Mouse (Mus musculus) myocyte (in vitro differentiated cells): ENCODE measurements at regions not wholly inside any gene's neighbourhood (a gene's known extent, or its start where the extent isn't known, plus 50 kb on each side); places are given as distances from the start of the nearest gene placed in this dataset.
A peak's percentile ranks its signal among the peaks of the same experiment; 100 is the strongest.

Experiments
- H3K27me3 ChIP-seq: one replicate; pipeline ENCODE4 v1.6.1; 2011; ENCODE audit not compliant: control insufficient read depth, insufficient read depth, insufficient read length
- H3K36me3 ChIP-seq: one replicate; pipeline ENCODE4 v1.6.1; 2011; ENCODE audit not compliant: control insufficient read depth, insufficient read depth
- H3K4me2 ChIP-seq: one replicate; pipeline ENCODE4 v1.6.1; 2011; ENCODE audit warnings: low read depth, control low read depth
- H3K4me3 ChIP-seq: one replicate; pipeline ENCODE4 v1.5.1; 2011; ENCODE audit warnings: mild to moderate bottlenecking, control low read depth, moderate library complexity
- H3K79me2 ChIP-seq: one replicate; pipeline ENCODE4 v1.6.1; 2011; ENCODE audit not compliant: control insufficient read depth, insufficient read depth
- H3ac ChIP-seq: one replicate; pipeline ENCODE4 v1.6.1; 2011; ENCODE audit not compliant: control insufficient read depth, insufficient read length
- CEBPB ChIP-seq: IDR thresholded peaks from 2 replicates; pipeline ENCODE4 v1.6.1; 2011; ENCODE audit warnings: mild to moderate bottlenecking, moderate library complexity; ENCODE audit not compliant: poor library complexity, insufficient read depth, severe bottlenecking
- E2F4 ChIP-seq: IDR thresholded peaks from one replicate; pipeline ENCODE4 v1.6.1; 2011; ENCODE audit warnings: mild to moderate bottlenecking, control low read depth, moderate library complexity; ENCODE audit not compliant: insufficient read depth
- MAX ChIP-seq: IDR thresholded peaks from one replicate; pipeline ENCODE4 v1.6.1; 2011; ENCODE audit warnings: low read depth, mild to moderate bottlenecking, control low read depth
- MYOD1 ChIP-seq, 3 experiments: IDR thresholded peaks; one replicate each; pipeline ENCODE4 v1.6.1; 2011; ENCODE audit warnings: control low read depth in 2 of 3, low read depth in 2 of 3, mild to moderate bottlenecking in 2 of 3, moderate library complexity in 1 of 3; ENCODE audit not compliant: insufficient read length in 2 of 3, control insufficient read depth in 1 of 3
- MYOG ChIP-seq, 3 experiments: IDR thresholded peaks; one replicate each; pipeline ENCODE4 v1.6.1; 2011; ENCODE audit warnings: control low read depth in 2 of 3, low read depth in 2 of 3, mild to moderate bottlenecking in 2 of 3; ENCODE audit not compliant: insufficient read length in 2 of 3, control insufficient read depth in 1 of 3, insufficient read depth in 1 of 3
- POLR2A ChIP-seq: IDR thresholded peaks from one replicate; pipeline ENCODE4 v1.6.1; 2011; ENCODE audit warnings: low read depth, mild to moderate bottlenecking, control low read depth, moderate library complexity; ENCODE audit not compliant: insufficient read length
- POLR2AphosphoS2 ChIP-seq: IDR thresholded peaks from one replicate; pipeline ENCODE4 v1.6.1; 2011; ENCODE audit warnings: low read depth, control low read depth; ENCODE audit not compliant: insufficient read length
- REST ChIP-seq: IDR thresholded peaks from one replicate; pipeline ENCODE4 v1.6.1; 2011; ENCODE audit warnings: mild to moderate bottlenecking, control low read depth, moderate library complexity; ENCODE audit not compliant: insufficient read depth, insufficient read length
- SRF ChIP-seq: IDR thresholded peaks from one replicate; pipeline ENCODE4 v1.6.1; 2011; ENCODE audit warnings: low read depth; ENCODE audit not compliant: control insufficient read depth, insufficient read length
- TCF12 ChIP-seq: IDR thresholded peaks from one replicate; pipeline ENCODE4 v1.6.1; 2011; ENCODE audit warnings: mild to moderate bottlenecking, control low read depth; ENCODE audit not compliant: poor library complexity, insufficient read depth, severe bottlenecking
- TCF3 ChIP-seq: IDR thresholded peaks from one replicate; pipeline ENCODE4 v1.6.1; 2011; ENCODE audit warnings: low read depth, control low read depth; ENCODE audit not compliant: insufficient read length
- USF1 ChIP-seq: IDR thresholded peaks from one replicate; pipeline ENCODE4 v1.6.1; 2011; ENCODE audit warnings: low read depth, mild to moderate bottlenecking, control low read depth, moderate library complexity

DNA sequence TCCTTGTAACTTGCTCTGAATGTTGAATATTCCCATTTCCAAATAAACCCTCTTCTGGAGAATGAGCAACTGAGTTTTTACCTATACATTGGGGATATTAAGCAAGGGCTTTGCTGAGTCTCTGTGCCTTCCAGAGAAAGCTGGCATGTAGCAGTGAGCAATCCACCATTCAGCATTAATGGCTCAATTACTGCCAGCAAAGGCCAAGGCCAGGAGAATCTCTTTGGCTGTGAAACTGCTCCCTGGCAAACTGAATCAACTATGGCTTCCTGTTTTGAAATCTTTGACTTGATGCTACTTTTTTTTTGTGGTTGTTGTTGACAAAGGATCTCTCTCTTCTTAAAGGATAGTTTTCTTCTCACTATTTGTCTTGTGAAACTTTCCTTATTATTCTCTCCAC is 1704.4 kb upstream of the Cntnap5a start:
- no peaks in the 10 kb centered on the region for H3K36me3 ChIP-seq
- H3ac ChIP-seq, result no peak overlapping the region
- no peaks in the 10 kb centered on the region for H3K27me3 ChIP-seq
- no peak overlapping the region for H3K4me2 ChIP-seq
- no peaks in the 10 kb centered on the region for H3K79me2 ChIP-seq
- H3K4me3 ChIP-seq, result no peak overlapping the region
- no peak for TF ChIP-seq TCF3
- TF ChIP-seq POLR2A, result no peak
- TF ChIP-seq CEBPB, result no peak
- no peak for TF ChIP-seq MYOG (IDR thresholded peaks at IDR 0.05; ENCODE audit: control insufficient read depth in 1 of 3, insufficient read depth in 1 of 3, insufficient read length in 2 of 3, low read depth in 2 of 3)
- TF ChIP-seq POLR2AphosphoS2, result no peak
- TF ChIP-seq USF1, result no peak
- TF ChIP-seq TCF12, result no peak
- no peak for TF ChIP-seq MYOD1 (IDR thresholded peaks at IDR 0.05; ENCODE audit: control insufficient read depth in 1 of 3, insufficient read length in 2 of 3, low read depth in 2 of 3)
- TF ChIP-seq MAX, result no peak

DNA sequence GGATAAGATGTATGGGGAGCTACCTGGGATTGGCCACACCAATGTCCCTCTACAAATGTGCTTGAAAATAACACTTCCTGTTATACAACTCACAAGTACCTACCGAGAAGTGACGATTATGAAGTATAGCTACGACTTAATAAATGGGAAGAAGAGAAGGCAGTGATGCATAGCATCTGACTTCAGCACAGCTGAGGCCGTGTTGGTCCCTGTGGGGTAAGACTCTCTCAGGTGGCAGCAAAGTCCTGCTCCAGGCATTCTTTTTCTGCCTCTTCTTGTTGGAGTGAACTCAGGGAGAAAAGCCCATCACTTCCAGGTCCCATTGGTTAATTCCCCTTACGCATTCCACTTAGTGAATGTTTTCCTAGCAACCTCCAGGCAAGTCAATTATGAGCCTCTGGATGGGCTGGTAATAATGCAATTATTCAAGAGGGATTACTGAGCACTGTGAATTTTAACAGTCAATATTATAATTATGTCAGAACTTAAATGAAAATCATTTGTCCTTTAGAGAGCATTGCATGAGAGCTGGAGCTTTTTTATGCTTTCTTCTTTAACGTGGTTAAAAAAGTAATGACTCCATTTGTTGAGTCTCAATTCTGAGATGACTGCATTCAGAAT is 1694.8 kb upstream of the Cntnap5a start:
- H3K4me2 ChIP-seq, result no peak overlapping the region

DNA sequence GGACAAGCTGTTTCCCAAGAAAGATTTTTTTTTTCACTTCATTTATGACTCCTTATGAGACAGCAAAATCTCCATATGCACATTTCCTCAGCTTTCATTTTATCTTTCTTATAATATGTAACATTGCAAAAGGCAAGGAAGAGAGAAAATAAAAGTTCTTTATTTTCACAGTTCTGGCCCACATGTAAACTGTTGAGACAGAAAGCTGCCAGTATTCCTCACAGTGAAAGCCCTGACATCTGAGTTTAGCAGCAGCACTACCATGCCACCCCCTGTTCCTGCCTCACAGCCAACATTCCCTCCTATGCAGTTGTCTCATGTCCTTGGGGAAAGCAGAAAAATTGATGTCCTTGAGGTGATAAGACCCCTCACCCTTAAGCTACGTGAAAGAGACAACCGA is 1692.1 kb upstream of the Cntnap5a start:
- Histone ChIP-seq H3K4me2 (no peak overlapping the region), H3K27me3 (no peaks in the 10 kb centered on the region), H3K79me2 (no peaks in the 10 kb centered on the region), H3ac (no peak overlapping the region), H3K4me3 (no peak overlapping the region), H3K36me3 (no peaks in the 10 kb centered on the region)
- TF ChIP-seq MYOD1 (IDR thresholded peaks at IDR 0.05; ENCODE audit: control insufficient read depth in 1 of 3, insufficient read length in 2 of 3, low read depth in 2 of 3) (no peak), REST (no peak), TCF12 (no peak), TCF3 (no peak), POLR2AphosphoS2 (no peak), E2F4 (no peak)

More for the DNA sequence above, 1694.8 kb upstream of the Cntnap5a start:
- no peak overlapping the region for H3K4me3 ChIP-seq
- H3ac ChIP-seq, result no peak overlapping the region
- H3K36me3 ChIP-seq, result no peaks in the 10 kb centered on the region
- no peaks in the 10 kb centered on the region for H3K79me2 ChIP-seq
- TF ChIP-seq MYOD1 (IDR thresholded peaks at IDR 0.05; ENCODE audit: control insufficient read depth in 1 of 3, insufficient read length in 2 of 3, low read depth in 2 of 3), result no peak
- TF ChIP-seq MYOG (IDR thresholded peaks at IDR 0.05; ENCODE audit: control insufficient read depth in 1 of 3, insufficient read depth in 1 of 3, insufficient read length in 2 of 3, low read depth in 2 of 3), result no peak
- no peak for TF ChIP-seq REST
- no peak for TF ChIP-seq TCF3
- no peak for TF ChIP-seq SRF
- TF ChIP-seq TCF12, result no peak
- no peak for TF ChIP-seq POLR2AphosphoS2
- no peak for TF ChIP-seq E2F4
- TF ChIP-seq POLR2A, result no peak
- no peak for TF ChIP-seq CEBPB
- no peak for TF ChIP-seq MAX
- no peak for TF ChIP-seq USF1
- H3K27me3 ChIP-seq, result no peaks in the 10 kb centered on the region

DNA sequence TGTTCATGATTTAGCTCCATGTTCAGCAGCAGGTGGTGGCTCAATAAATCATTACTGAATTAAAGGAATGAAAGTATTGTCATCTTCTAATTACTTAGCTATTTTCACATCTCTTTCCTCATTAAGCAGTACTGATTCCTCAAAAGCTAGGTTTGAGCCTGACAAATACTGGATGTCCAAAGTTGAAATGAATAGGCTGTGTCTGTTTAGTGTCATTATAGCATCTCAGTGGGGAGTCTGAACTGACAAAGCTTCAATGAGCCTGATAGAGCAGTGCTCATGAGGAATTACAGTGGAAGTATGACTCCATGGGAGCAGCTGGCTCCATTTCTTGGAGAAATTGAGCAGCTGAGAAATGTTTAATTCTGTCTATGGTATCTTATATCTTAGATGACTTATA is 1646.7 kb upstream of the Cntnap5a start:
- Histone ChIP-seq H3K4me3 (no peak overlapping the region), H3K4me2 (no peak overlapping the region), H3ac (no peak overlapping the region), H3K36me3 (no peaks in the 10 kb centered on the region), H3K27me3 (no peaks in the 10 kb centered on the region), H3K79me2 (no peaks in the 10 kb centered on the region)
- no peak for TF ChIP-seq CEBPB
- TF ChIP-seq POLR2AphosphoS2, result no peak
- TF ChIP-seq E2F4, result no peak
- no peak for TF ChIP-seq TCF12
- no peak for TF ChIP-seq USF1
- no peak for TF ChIP-seq MAX
- no peak for TF ChIP-seq REST
- TF ChIP-seq MYOD1 (IDR thresholded peaks at IDR 0.05; ENCODE audit: control insufficient read depth in 1 of 3, insufficient read length in 2 of 3, low read depth in 2 of 3), result no peak
- no peak for TF ChIP-seq MYOG (IDR thresholded peaks at IDR 0.05; ENCODE audit: control insufficient read depth in 1 of 3, insufficient read depth in 1 of 3, insufficient read length in 2 of 3, low read depth in 2 of 3)
- no peak for TF ChIP-seq SRF

DNA sequence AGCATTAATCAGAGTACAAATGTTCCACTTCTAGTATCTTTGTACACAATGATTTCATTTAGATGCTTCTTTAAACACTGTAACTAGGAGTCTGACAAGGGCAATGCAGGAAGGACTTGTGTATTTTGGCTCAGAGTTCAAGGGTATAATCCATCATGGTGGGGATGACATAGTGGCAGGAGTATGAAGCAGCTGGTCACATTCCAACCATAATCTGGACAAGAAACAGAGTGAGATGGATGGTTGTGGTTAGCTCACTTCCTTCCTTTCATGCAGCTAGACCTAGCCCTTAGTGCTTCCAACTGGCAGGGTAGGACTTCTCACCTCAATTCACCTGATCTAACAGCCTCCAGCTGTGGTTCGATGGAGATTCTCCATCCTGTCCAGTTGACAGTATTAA is 1645.2 kb upstream of the Cntnap5a start:
- H3ac ChIP-seq, result no peak overlapping the region
- no peaks in the 10 kb centered on the region for H3K27me3 ChIP-seq
- H3K79me2 ChIP-seq, result no peaks in the 10 kb centered on the region
- H3K36me3 ChIP-seq, result no peaks in the 10 kb centered on the region
- no peak overlapping the region for H3K4me3 ChIP-seq
- peak overlapping the region; percentile 27 for H3K4me2 ChIP-seq
- TF ChIP-seq SRF, result no peak
- TF ChIP-seq CEBPB, result peak; percentile 37; the same call in 1 of the 2 replicates
